Mouse (Mus musculus): Measurements from ENCODE around the gene Fxr2.
A peak's percentile ranks its signal among the peaks of the same experiment; 100 is the strongest.

Fxr2 gene

GRCm38 (mm10) chr11:69632284-69633089 lies at the start of gene Fxr2:
Gene Fxr2 (plus strand): TSS chr11:69632990.
- peak; percentile 100 for DNase-seq (ENCODE audit: low spot score)

GRCm38 (mm10) chr11:69584008-69584407 lies 48.8 kb upstream of the Fxr2 start:
- DNase-seq (ENCODE audit: low spot score): no peak

- no peak for DNase-seq (ENCODE audit: low spot score)
Observed at GRCm38 (mm10) chr11:69584937-69585336, 47.9 kb upstream of the Fxr2 start.

GRCm38 (mm10) chr11:69585718-69586325 lies 47.0 kb upstream of the Fxr2 start:
- DNase-seq (ENCODE audit: low spot score): no peak

GRCm38 (mm10) chr11:69589207-69589834 lies 43.5 kb upstream of the Fxr2 start:
- no peak for DNase-seq (ENCODE audit: low spot score)

GRCm38 (mm10) chr11:69590622-69591021 lies 42.2 kb upstream of the Fxr2 start:
- no peak for DNase-seq (ENCODE audit: low spot score)

- no peak for DNase-seq (ENCODE audit: low spot score)
Observed at GRCm38 (mm10) chr11:69591424-69591823, 41.4 kb upstream of the Fxr2 start.

GRCm38 (mm10) chr11:69591899-69592637 lies 40.7 kb upstream of the Fxr2 start:
- no peak for DNase-seq (ENCODE audit: low spot score)

GRCm38 (mm10) chr11:69592799-69593198 lies 40.0 kb upstream of the Fxr2 start:
- no peak for DNase-seq (ENCODE audit: low spot score)

GRCm38 (mm10) chr11:69594853-69595252 lies 37.9 kb upstream of the Fxr2 start:
- DNase-seq (ENCODE audit: low spot score): no peak

- DNase-seq (ENCODE audit: low spot score): no peak
Observed at GRCm38 (mm10) chr11:69599436-69599835, 33.4 kb upstream of the Fxr2 start.

GRCm38 (mm10) chr11:69600098-69600497 lies 32.7 kb upstream of the Fxr2 start:
- peak; percentile 74 for DNase-seq (ENCODE audit: low spot score)

GRCm38 (mm10) chr11:69601768-69602167 lies 31.0 kb upstream of the Fxr2 start:
- no peak for DNase-seq (ENCODE audit: low spot score)

GRCm38 (mm10) chr11:69603516-69603915 lies 29.3 kb upstream of the Fxr2 start:
- no peak for DNase-seq (ENCODE audit: low spot score)

- no peak for DNase-seq (ENCODE audit: low spot score)
Observed at GRCm38 (mm10) chr11:69604347-69604746, 28.4 kb upstream of the Fxr2 start.

GRCm38 (mm10) chr11:69604795-69605664 lies 27.8 kb upstream of the Fxr2 start:
- DNase-seq (ENCODE audit: low spot score): no peak

GRCm38 (mm10) chr11:69605726-69606490 lies 26.9 kb upstream of the Fxr2 start, which contains the start of gene Atp1b2:
Gene Atp1b2 (minus strand): TSS chr11:69605942.
- DNase-seq (ENCODE audit: low spot score): peak; percentile 72

- DNase-seq (ENCODE audit: low spot score): no peak
Observed at GRCm38 (mm10) chr11:69606491-69606795, 26.3 kb upstream of the Fxr2 start.

- DNase-seq (ENCODE audit: low spot score): no peak
Observed at GRCm38 (mm10) chr11:69606832-69607231, 26.0 kb upstream of the Fxr2 start.

GRCm38 (mm10) chr11:69608525-69608924 lies 24.3 kb upstream of the Fxr2 start:
- no peak for DNase-seq (ENCODE audit: low spot score)

GRCm38 (mm10) chr11:69609416-69609815 lies 23.4 kb upstream of the Fxr2 start:
- DNase-seq (ENCODE audit: low spot score): no peak
